Mouse (Mus musculus) neural tube, embryonic 15.5 days (tissue): ENCODE measurements around the gene Fam71f1. TPM values are rescaled to one million over a fixed set of nuclear protein-coding genes. Genes with fewer than 3 reads are reported as not detected.
"Not testable (repeated sequence)": the region's sequence is repeated elsewhere in the genome, so short reads cannot be mapped to it uniquely, and the experiment has no call there.

ENCODE experiments used
- ATAC-seq: fragments of 200-750 bp; cut with Nextera tagmentation; 2 replicates; pipeline ENCODE4 v1.8.0; 2017; ENCODE audit warnings: mild to moderate bottlenecking, moderate TSS enrichment, moderate library complexity; ENCODE audit not compliant: low FRiP score
- H3K27ac ChIP-seq: fragments of 300-500 bp; sonication (generic); replicated peaks from 2 replicates; pipeline ENCODE4 v1.5.1; 2015; ENCODE audit warnings: mild to moderate bottlenecking, inconsistent platforms
- H3K27me3 ChIP-seq: fragments of 300-500 bp; sonication (generic); replicated peaks from 2 replicates; pipeline ENCODE4 v1.6.1; 2015; ENCODE audit warnings: inconsistent platforms
- H3K36me3 ChIP-seq: fragments of 300-500 bp; sonication (generic); 2 replicates; pipeline ENCODE4 v1.6.1; 2015; ENCODE audit warnings: inconsistent platforms
- H3K4me1 ChIP-seq: fragments of 300-500 bp; sonication (generic); 2 replicates; pipeline ENCODE4 v1.6.1; 2015; ENCODE audit warnings: inconsistent platforms
- H3K4me2 ChIP-seq: fragments of 300-500 bp; sonication (generic); 2 replicates; pipeline ENCODE4 v1.6.1; 2015; ENCODE audit warnings: inconsistent platforms, mild to moderate bottlenecking, moderate library complexity
- H3K4me3 ChIP-seq: fragments of 300-500 bp; sonication (generic); replicated peaks from 2 replicates; pipeline ENCODE4 v1.5.1; 2015; ENCODE audit warnings: mild to moderate bottlenecking, inconsistent platforms
- H3K9ac ChIP-seq: fragments of 300-500 bp; sonication (generic); replicated peaks from 2 replicates; pipeline ENCODE4 v1.6.1; 2015; ENCODE audit warnings: mild to moderate bottlenecking, inconsistent platforms
- H3K9me3 ChIP-seq: fragments of 300-500 bp; sonication (generic); replicated peaks from 2 replicates; pipeline ENCODE4 v1.6.1; 2016; ENCODE audit warnings: inconsistent platforms
- WGBS: fragments of 180-500 bp; shearing (Covaris S2); methylation state at CpG from one replicate; pipeline ENCODE4 v1.1.7; 2015; ENCODE audit warnings: mixed read lengths; 5-methylcytosine and 5-hydroxymethylcytosine counted together
- polyA plus RNA-seq: library from polyadenylated mRNA; unstranded; fragments of >200 nt; fragmentation: Nextera tagmentation; extraction: Ambion mirVana; gene quantifications from 2 replicates; pipeline ENCODE4 v1.2.1, GENCODE M21; 2015

The Fam71f1 gene
- polyA plus RNA-seq, 1 experiment from 2014 or later, result not detected

DNA sequence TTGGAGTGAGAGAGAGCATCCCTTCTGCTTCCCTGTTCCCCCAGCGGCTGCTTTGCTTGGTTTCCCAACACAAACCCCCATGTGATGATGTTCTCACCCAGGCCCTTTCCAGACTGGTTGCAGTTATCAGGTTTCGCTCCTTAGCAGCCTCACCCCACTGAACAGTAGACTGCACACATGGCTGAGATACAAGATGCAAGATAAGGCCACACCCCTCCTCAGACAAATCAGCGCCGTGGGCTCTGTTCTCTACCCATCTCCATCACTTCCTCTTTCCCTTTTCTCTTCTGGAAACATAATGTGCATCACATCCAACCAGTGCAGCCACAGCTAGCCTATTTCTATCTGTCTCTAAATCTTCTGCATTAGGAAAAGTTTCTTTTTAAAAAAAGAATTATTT lies 10.6 kb downstream of the Fam71f1 start:
- Histone ChIP-seq H3K9me3 (no peaks in the 10 kb centered on the region), H3K4me3 (no peak overlapping the region), H3K36me3 (no peaks in the 10 kb centered on the region), H3K4me1 (no peaks in the 10 kb centered on the region), H3K4me2 (no peak overlapping the region), H3K9ac (no peak overlapping the region), H3K27me3 (no peaks in the 10 kb centered on the region), H3K27ac (no peak overlapping the region)
- no peak for ATAC-seq
- WGBS, result 91% methylated on average over 4 of the region's 4 CpGs

DNA sequence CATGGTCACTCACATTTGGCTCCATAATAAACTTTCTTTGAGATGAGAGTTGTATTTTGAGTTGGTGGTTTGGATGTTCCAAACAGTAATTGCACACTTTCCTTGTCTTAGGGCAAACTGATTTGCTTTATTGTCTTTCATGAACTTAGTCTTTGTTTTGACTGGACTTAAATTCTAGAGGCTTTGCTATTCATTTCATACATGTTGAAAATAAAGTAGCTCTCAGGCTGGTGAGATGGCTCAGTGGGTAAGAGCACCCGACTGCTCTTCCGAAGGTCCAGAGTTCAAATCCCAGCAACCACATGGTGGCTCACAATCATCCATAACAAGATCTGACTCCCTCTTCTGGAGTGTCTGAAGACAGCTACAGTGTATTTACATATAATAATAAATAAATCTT lies 27.6 kb downstream of the Fam71f1 start:
- not testable (repeated sequence) for H3K4me2 ChIP-seq, H3K27me3 ChIP-seq, H3K27ac ChIP-seq, H3K9ac ChIP-seq, H3K4me3 ChIP-seq, ATAC-seq, H3K9me3 ChIP-seq, H3K36me3 ChIP-seq
- WGBS, result 95% methylated on average over 2 of the region's 2 CpGs
- peaks cover 22% of the 10 kb centered on the region for H3K4me1 ChIP-seq

DNA sequence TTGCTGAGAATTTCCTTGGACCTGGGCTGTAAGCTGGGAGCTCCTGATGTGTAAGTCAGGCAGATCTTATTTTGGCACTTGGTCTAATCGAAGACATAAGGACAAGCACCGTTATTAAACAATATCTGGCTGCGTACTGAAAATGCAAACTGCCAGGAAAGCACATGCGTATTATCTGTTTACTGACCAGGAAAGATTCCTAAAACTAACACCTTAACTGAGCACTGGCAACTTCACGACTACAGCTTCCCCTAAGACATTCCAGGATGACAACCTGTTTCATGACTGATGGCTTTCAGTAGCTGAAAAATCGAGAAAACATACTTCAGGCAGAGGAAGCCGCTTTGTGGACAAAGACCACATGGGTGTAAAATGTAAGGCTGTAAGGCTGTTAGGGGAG lies 28.2 kb downstream of the Fam71f1 start:
- H3K27ac ChIP-seq, result peak overlapping the region; percentile 93
- 39% methylated on average over 7 of the region's 7 CpGs for WGBS
- no peaks in the 10 kb centered on the region for H3K36me3 ChIP-seq
- peak overlapping the region; percentile 74 for H3K9ac ChIP-seq
- ATAC-seq, result no peak
- peaks cover 22% of the 10 kb centered on the region for H3K4me1 ChIP-seq
- H3K9me3 ChIP-seq, result no peaks in the 10 kb centered on the region
- no peaks in the 10 kb centered on the region for H3K27me3 ChIP-seq
- peak overlapping the region; percentile 74 for H3K4me3 ChIP-seq
- peak overlapping the region; percentile 79 for H3K4me2 ChIP-seq

DNA sequence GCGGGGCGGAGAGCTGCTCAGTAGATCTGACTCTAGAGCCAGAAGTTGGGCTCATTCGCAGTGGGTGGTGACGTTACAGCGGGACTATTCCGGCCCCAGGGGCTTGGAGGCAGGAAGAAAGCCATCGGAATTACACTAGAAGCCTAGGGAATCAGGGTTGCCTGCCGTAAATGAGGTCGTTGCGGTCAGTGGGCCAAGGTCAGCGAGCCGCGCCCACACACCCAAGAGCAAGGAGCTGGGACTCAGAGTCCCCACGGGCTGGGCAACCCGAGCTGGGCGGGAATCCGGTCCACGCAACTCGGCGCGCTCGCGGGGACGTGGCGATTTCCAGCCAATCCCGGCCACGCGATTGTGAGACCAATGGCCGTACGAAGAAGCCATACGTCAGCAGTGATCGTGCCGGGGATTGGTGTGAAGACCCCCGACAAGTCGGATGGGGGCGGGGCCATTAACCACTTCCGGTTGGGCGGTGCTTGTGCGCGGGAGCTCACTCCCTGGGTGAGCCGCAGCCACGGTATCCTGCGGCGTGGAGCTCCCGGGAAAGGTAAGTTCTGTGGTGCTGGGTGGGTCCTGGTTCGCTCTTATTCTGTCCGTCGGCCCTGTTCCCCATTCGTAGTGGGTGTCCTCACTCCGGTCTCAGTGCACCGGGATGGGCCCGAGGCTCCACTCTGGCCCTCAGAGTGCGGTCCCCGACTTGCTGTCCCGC lies 28.9 kb downstream of the Fam71f1 start, which contains the start of gene Calu:
TSS of gene Calu (plus strand) at position 405 of the 706 bp plus-strand sequence.
- Histone ChIP-seq H3K4me2 (peak within 1 kb of the TSS; percentile 79), H3K36me3 (no peaks in the 10 kb centered on the region), H3K9ac (peak within 1 kb of the TSS; percentile 87), H3K27ac (peak within 1 kb of the TSS; percentile 93), H3K9me3 (no peaks in the 10 kb centered on the region), H3K4me3 (peak within 1 kb of the TSS; percentile 74), H3K27me3 (no peaks in the 10 kb centered on the region), H3K4me1 (peaks cover 22% of the 10 kb centered on the region)
- WGBS, result under 1% methylated on average over 55 of the region's 55 CpGs
- peak; percentile 99 for ATAC-seq

DNA sequence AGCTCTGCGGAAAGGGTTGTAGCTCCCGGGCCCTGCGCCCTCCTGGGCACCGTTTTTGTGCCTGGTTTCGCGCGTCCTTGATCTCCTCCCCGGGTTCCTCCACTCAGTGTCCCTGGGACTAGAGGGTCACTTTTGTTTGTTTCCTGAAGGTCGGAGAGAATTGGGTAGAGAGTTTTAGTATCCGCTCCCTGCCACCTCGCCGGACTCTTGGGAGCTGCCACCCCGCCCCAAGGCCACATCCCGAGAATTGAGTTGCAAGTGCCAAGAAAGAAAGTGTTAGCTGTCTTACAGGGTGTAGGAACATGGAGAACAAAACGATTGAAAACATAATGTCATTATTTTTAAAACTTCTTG lies 29.4 kb downstream of the Fam71f1 start:
- WGBS, result 0% methylated on average over 15 of the region's 15 CpGs
- ATAC-seq, result peak; percentile 22; the same call in 1 of the 2 replicates

DNA sequence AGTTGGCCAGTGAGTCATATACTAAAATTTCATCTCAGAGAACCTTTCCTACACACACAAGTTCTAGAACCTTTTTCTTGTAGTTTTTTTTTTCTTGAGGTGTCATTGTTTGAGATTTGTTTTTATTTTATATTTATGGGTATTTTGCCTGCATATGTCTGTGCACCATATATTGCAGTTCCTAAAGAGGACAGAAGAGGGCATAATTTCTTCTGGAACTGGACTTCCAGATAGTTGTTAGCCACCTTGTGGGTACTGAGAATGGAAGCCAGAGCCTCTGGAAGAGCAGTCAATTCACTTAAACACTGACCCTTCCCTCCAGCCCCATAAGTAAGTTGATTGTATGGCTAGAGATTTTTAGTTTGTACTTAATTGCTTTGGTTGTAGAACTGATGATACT lies 32.7 kb downstream of the Fam71f1 start:
- Histone ChIP-seq H3K36me3 (no peaks in the 10 kb centered on the region), H3K27me3 (no peaks in the 10 kb centered on the region), H3K27ac (no peak overlapping the region), H3K4me3 (no peak overlapping the region), H3K9me3 (no peaks in the 10 kb centered on the region), H3K9ac (no peak overlapping the region), H3K4me2 (no peak overlapping the region), H3K4me1 (peaks cover 22% of the 10 kb centered on the region)
- no peak for ATAC-seq

More for the DNA sequence above, 29.4 kb downstream of the Fam71f1 start:
- H3K27ac ChIP-seq, result peak overlapping the region; percentile 77
- peaks cover 22% of the 10 kb centered on the region for H3K4me1 ChIP-seq
- peak overlapping the region; percentile 87 for H3K9ac ChIP-seq
- H3K4me3 ChIP-seq, result peak overlapping the region; percentile 74
- no peaks in the 10 kb centered on the region for H3K9me3 ChIP-seq
- H3K36me3 ChIP-seq, result no peaks in the 10 kb centered on the region
- no peaks in the 10 kb centered on the region for H3K27me3 ChIP-seq
- H3K4me2 ChIP-seq, result peak overlapping the region; percentile 78

DNA sequence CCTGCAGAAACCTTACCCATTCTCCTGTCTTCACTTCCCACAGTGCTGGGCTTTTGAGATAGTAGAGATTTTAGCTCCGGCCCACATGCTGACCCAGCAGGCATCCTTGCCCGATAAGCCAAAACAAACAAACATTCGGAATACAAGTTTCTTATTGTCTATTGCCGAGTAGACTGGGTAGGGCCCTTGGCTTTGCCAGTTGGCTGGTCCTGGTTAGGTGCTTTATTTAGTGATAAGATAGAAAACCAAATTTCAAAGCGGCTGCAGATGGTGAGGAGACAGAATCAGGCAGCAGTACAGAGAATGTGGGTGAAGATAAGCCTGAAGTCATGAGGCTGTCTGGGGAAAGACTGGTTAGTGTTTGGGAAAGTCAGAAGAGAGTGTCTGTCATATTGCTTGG lies 33.9 kb downstream of the Fam71f1 start:
- no peak for ATAC-seq
- peaks cover 15% of the 10 kb centered on the region for H3K4me1 ChIP-seq
- H3K4me3 ChIP-seq, result no peak overlapping the region
- peaks cover 10% of the 10 kb centered on the region for H3K36me3 ChIP-seq
- no peaks in the 10 kb centered on the region for H3K27me3 ChIP-seq
- H3K9ac ChIP-seq, result no peak overlapping the region
- H3K4me2 ChIP-seq, result no peak overlapping the region
- H3K9me3 ChIP-seq, result no peaks in the 10 kb centered on the region
- no peak overlapping the region for H3K27ac ChIP-seq
- WGBS, result 70% methylated on average over 5 of the region's 5 CpGs

DNA sequence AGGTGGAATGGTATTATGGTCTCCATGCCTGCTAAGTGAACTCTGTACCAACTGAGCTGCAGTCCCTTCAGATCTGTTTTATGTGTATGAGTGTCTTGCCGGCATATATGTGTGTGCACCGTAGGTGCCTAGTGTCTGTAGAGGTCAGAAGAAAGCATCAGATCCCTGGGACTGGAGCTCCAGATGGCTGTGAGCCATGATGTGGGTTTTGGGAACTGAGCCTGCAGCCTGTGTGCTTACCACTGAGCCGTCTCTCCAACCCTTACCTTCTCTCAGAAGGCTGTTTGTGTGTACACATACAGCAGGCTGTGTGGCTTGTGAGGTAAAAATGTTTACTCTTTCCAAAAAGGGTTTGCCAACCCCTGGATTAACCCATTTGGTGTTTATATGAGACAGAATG lies 40.4 kb downstream of the Fam71f1 start:
- H3K27me3 ChIP-seq, result no peaks in the 10 kb centered on the region
- peaks cover 6% of the 10 kb centered on the region for H3K4me1 ChIP-seq
- H3K9me3 ChIP-seq, result no peaks in the 10 kb centered on the region
- H3K9ac ChIP-seq, result no peak overlapping the region
- ATAC-seq, result no peak
- no peak overlapping the region for H3K4me3 ChIP-seq
- H3K27ac ChIP-seq, result no peak overlapping the region
- no peak overlapping the region for H3K4me2 ChIP-seq
- peaks cover 18% of the 10 kb centered on the region for H3K36me3 ChIP-seq
- WGBS, result 93% methylated on average over 3 of the region's 3 CpGs

DNA sequence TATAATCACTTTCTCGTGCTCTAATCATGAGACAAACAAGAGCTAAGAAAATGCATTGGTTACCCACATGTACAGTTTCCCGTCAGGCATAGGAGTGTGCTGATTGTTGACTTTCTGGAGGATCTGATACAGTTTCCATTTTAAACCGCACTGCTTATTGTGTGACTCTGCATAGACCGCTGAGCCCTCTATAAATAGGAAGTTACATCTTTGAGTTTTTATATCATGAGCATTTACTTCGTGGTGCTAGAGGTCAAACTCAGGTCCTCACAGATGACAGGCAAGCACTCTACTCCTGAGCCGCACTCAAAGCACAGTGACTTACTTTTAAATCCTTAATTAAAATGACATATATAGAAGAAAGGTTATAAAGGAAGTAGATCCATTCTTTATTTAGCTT lies 41.3 kb downstream of the Fam71f1 start:
- no peaks in the 10 kb centered on the region for H3K9me3 ChIP-seq
- H3K9ac ChIP-seq, result no peak overlapping the region
- H3K27ac ChIP-seq, result no peak overlapping the region
- H3K4me1 ChIP-seq, result peaks cover 6% of the 10 kb centered on the region
- peaks cover 18% of the 10 kb centered on the region for H3K36me3 ChIP-seq
- no peaks in the 10 kb centered on the region for H3K27me3 ChIP-seq
- ATAC-seq, result no peak
- no peak overlapping the region for H3K4me2 ChIP-seq
- 90% methylated on average over 6 of the region's 6 CpGs for WGBS
- no peak overlapping the region for H3K4me3 ChIP-seq

DNA sequence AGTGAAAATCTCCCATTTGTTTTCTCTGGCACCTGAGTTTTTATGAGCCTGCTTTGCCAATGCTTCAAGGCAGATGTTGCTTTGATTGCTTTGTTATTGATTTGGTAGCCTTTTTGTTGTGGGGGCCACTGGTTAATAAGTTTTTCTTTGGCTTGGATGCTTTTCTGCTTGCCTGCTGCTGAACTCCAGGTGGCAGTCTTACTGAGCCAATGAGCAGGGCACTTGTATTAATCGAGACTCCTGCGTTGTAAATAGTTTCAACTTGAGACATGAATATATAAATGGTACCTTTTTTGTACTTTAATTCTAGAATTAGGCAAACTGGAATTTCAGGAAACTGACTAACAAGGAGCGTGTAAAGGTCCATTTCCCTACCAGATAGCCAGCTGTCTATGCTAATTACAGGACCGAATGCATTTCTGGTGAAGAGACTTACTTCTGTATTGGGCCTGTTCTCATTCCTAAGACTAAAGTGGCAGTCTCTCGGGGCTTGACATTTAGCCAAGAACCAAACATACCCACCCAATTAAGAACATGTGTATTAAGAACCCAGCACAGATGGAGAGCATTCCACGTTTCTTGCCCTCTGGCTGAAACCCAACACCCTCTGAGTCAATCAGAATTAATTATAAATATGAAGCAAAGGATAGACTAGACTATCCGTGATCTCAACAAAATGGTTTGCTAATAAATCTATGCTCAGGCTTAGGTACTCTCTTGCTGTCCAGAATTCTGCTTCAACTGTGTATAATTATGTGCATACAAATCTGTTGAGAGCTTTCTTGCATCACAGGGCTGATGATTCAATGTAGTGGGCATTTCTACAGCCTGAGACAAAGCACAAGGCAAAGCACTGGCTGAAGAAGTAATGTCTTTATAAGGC lies 43.5 kb downstream of the Fam71f1 start:
- no peaks in the 10 kb centered on the region for H3K9me3 ChIP-seq
- ATAC-seq, result no peak
- H3K4me3 ChIP-seq, result no peak overlapping the region
- H3K4me1 ChIP-seq, result peaks cover 6% of the 10 kb centered on the region
- no peak overlapping the region for H3K9ac ChIP-seq
- peaks cover 31% of the 10 kb centered on the region for H3K36me3 ChIP-seq
- 51% methylated on average over 7 of the region's 7 CpGs for WGBS
- no peaks in the 10 kb centered on the region for H3K27me3 ChIP-seq
- H3K4me2 ChIP-seq, result no peak overlapping the region
- peak overlapping the region; percentile 61; the same call in 1 of the 2 replicates for H3K27ac ChIP-seq

DNA sequence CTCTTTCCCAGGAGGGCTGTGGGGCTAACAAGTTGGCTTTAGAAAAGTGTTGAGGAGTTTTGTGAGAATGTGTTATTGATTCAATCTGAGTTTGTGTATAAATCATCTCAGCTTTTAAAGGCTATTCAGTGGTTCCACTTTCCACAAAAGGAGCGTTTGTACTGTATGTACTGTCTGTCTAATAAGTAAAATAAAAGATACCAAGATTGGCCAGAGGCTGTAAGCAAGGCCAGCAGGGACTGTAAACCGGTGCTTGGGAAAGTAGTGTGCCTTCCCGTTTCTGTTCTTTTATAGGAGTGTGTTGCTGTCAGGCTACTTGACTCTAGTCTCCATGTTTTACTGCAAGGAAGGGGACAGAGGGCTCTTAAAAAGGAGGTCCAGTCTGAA lies 44.2 kb downstream of the Fam71f1 start:
- Histone ChIP-seq H3K27me3 (no peaks in the 10 kb centered on the region), H3K4me1 (peaks cover 6% of the 10 kb centered on the region), H3K9ac (no peak overlapping the region), H3K36me3 (peaks cover 28% of the 10 kb centered on the region), H3K4me3 (no peak overlapping the region), H3K4me2 (no peak overlapping the region), H3K9me3 (no peaks in the 10 kb centered on the region), H3K27ac (0 out of 2 replicates have a peak overlapping the region, but pooled peaks have one; percentile 61)
- 72% methylated on average over 3 of the region's 3 CpGs for WGBS
- ATAC-seq, result no peak

DNA sequence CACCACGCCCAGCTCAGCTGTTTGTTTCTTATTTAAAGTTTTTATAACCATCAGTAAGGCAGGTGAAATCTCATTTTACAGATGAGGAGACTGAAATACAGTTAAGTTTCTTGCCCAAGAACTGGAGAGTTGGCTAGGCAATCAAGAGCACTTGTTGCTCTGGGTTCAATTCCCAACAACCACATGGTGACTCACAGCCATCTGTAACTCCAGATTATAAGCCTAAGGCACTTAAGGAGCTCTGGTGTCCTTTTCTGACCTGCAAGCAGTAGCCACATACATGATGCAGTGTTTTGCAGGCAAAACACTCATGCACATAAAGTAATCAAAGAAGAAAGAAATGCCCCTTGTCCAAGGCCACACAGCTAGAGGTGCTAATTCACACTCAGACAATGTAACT lies 46.3 kb downstream of the Fam71f1 start:
- H3K9ac ChIP-seq, result no peak overlapping the region
- ATAC-seq, result no peak
- H3K36me3 ChIP-seq, result peaks cover 30% of the 10 kb centered on the region
- H3K4me1 ChIP-seq, result peaks cover 6% of the 10 kb centered on the region
- no peaks in the 10 kb centered on the region for H3K9me3 ChIP-seq
- H3K4me3 ChIP-seq, result no peak overlapping the region
- H3K4me2 ChIP-seq, result no peak overlapping the region
- WGBS, result 90% methylated on average over 1 of the region's 1 CpGs
- no peak overlapping the region for H3K27ac ChIP-seq
- no peaks in the 10 kb centered on the region for H3K27me3 ChIP-seq
